Mouse (Mus musculus): ENCODE data around the gene Plvap. TPM values are rescaled to one million over a fixed set of nuclear protein-coding genes. Genes with fewer than 3 reads are reported as not detected.

The Plvap gene
- polyA plus RNA-seq (2015; fragmentation: Nextera tagmentation; extraction: Ambion mirVana) = 80.9 and 96.7 TPM in 2 replicates

GRCm38 (mm10) chr8:71511644-71512043, at the start of gene Plvap:
Plvap (minus strand) TSS chr8:71511752.

GRCm38 (mm10) chr8:71558071-71558957, 46.8 kb upstream of the Plvap start, which contains the start of gene Tmem221:
Tmem221 (minus strand) TSS chr8:71558871.

GRCm38 (mm10) chr8:71542632-71543343, 31.2 kb upstream of the Plvap start, which contains the start of gene Mvb12a:
Mvb12a (plus strand) TSS chr8:71542922.

GRCm38 (mm10) chr8:71537028-71537867, 25.7 kb upstream of the Plvap start, which contains the start of gene Bst2:
Bst2 (minus strand) TSS chr8:71537456.

GRCm38 (mm10) chr8:71525226-71526050, 13.9 kb upstream of the Plvap start, which contains the start of gene Ccdc194:
Ccdc194 (minus strand) TSS chr8:71525711.

GRCm38 (mm10) chr8:71487691-71488445, 23.7 kb downstream of the Plvap start, which contains the start of gene Gtpbp3:
Gtpbp3 (plus strand) TSS chr8:71488103.

GRCm38 (mm10) chr8:71485142-71486135, 26.1 kb downstream of the Plvap start, which contains the start of gene Ano8:
Ano8 (minus strand) TSS chr8:71485963.

GRCm38 (mm10) chr8:71468916-71469315, 42.6 kb downstream of the Plvap start, which contains the start of gene Dda1:
Dda1 (plus strand) TSS chr8:71469199.

GRCm38 (mm10) chr8:71464513-71465500, 46.7 kb downstream of the Plvap start, which contains the start of gene Mrpl34:
Mrpl34 (plus strand) TSS chr8:71464959.

GRCm38 (mm10) chr8:71463188-71464033, 48.1 kb downstream of the Plvap start, which contains the start of gene Abhd8:
Abhd8 (minus strand) TSS chr8:71463655.

Other genes starting within 250 kb of the Plvap start
- gene Myo9b, start 239.0 kb downstream of the Plvap start, polyA plus RNA-seq (2015; fragmentation: Nextera tagmentation; extraction: Ambion mirVana) = 11.0 and 13.2 TPM in 2 replicates
- 41.4 and 47.5 TPM in 2 replicates for gene Haus8, start 238.8 kb downstream of the Plvap start, polyA plus RNA-seq (2015; fragmentation: Nextera tagmentation; extraction: Ambion mirVana)
- gene Use1, start 144.9 kb downstream of the Plvap start, polyA plus RNA-seq (2015; fragmentation: Nextera tagmentation; extraction: Ambion mirVana) = 74.6 and 89.0 TPM in 2 replicates
- 7.8 and 8.6 TPM in 2 replicates for gene Ocel1, start 140.5 kb downstream of the Plvap start, polyA plus RNA-seq (2015; fragmentation: Nextera tagmentation; extraction: Ambion mirVana)
- gene Nr2f6, start 129.8 kb downstream of the Plvap start, polyA plus RNA-seq (2015; fragmentation: Nextera tagmentation; extraction: Ambion mirVana) = 9.6 and 13.2 TPM in 2 replicates
- gene Ushbp1, start 116.0 kb downstream of the Plvap start, polyA plus RNA-seq (2015; fragmentation: Nextera tagmentation; extraction: Ambion mirVana) = 7.3 and 10.4 TPM in 2 replicates
- 58.4 and 62.9 TPM in 2 replicates for gene Babam1, start 114.9 kb downstream of the Plvap start, polyA plus RNA-seq (2015; fragmentation: Nextera tagmentation; extraction: Ambion mirVana)
- 44.9 and 47.2 TPM in 2 replicates for gene Ankle1, start 105.7 kb downstream of the Plvap start, polyA plus RNA-seq (2015; fragmentation: Nextera tagmentation; extraction: Ambion mirVana)
- gene Abhd8, start 48.1 kb downstream of the Plvap start, polyA plus RNA-seq (2015; fragmentation: Nextera tagmentation; extraction: Ambion mirVana) = 12.1 and 15.6 TPM in 2 replicates
- 132 and 137 TPM in 2 replicates for gene Mrpl34, start 46.8 kb downstream of the Plvap start, polyA plus RNA-seq (2015; fragmentation: Nextera tagmentation; extraction: Ambion mirVana)
- gene Dda1, start 42.6 kb downstream of the Plvap start, polyA plus RNA-seq (2015; fragmentation: Nextera tagmentation; extraction: Ambion mirVana) = 57.6 and 58.7 TPM in 2 replicates
- gene Ano8, start 25.8 kb downstream of the Plvap start, polyA plus RNA-seq (2015; fragmentation: Nextera tagmentation; extraction: Ambion mirVana) = 0.48 and 0.53 TPM in 2 replicates
- 8.7 and 9.3 TPM in 2 replicates for gene Gtpbp3, start 23.6 kb downstream of the Plvap start, polyA plus RNA-seq (2015; fragmentation: Nextera tagmentation; extraction: Ambion mirVana)
- gene Ccdc194, start 14.0 kb upstream of the Plvap start, polyA plus RNA-seq (2015; fragmentation: Nextera tagmentation; extraction: Ambion mirVana) = 0.11 and 0.13 TPM in 2 replicates
- 74.9 and 101 TPM in 2 replicates for gene Bst2, start 25.7 kb upstream of the Plvap start, polyA plus RNA-seq (2015; fragmentation: Nextera tagmentation; extraction: Ambion mirVana)
- 45.0 and 54.4 TPM in 2 replicates for gene Mvb12a, start 31.2 kb upstream of the Plvap start, polyA plus RNA-seq (2015; fragmentation: Nextera tagmentation; extraction: Ambion mirVana)
- 3.3 and 4.9 TPM in 2 replicates for gene Tmem221, start 47.1 kb upstream of the Plvap start, polyA plus RNA-seq (2015; fragmentation: Nextera tagmentation; extraction: Ambion mirVana)
- gene Nxnl1, start 54.8 kb upstream of the Plvap start, polyA plus RNA-seq (2015; fragmentation: Nextera tagmentation; extraction: Ambion mirVana) = 0.05 and 0.08 TPM in 2 replicates
- 7.9 and 14.5 TPM in 2 replicates for gene Slc27a1, start 57.1 kb upstream of the Plvap start, polyA plus RNA-seq (2015; fragmentation: Nextera tagmentation; extraction: Ambion mirVana)
- gene Pgls, start 80.4 kb upstream of the Plvap start, polyA plus RNA-seq (2015; fragmentation: Nextera tagmentation; extraction: Ambion mirVana) = 174 and 198 TPM in 2 replicates
- 8.2 and 11.6 TPM in 2 replicates for gene Fam129c, start 85.9 kb upstream of the Plvap start, polyA plus RNA-seq (2015; fragmentation: Nextera tagmentation; extraction: Ambion mirVana)
- gene Colgalt1, start 99.2 kb upstream of the Plvap start, polyA plus RNA-seq (2015; fragmentation: Nextera tagmentation; extraction: Ambion mirVana) = 34.5 and 44.4 TPM in 2 replicates
- 0.24 and 0.53 TPM in 2 replicates for gene Unc13a, start 160.0 kb upstream of the Plvap start, polyA plus RNA-seq (2015; fragmentation: Nextera tagmentation; extraction: Ambion mirVana)
- 7.5 and 9.3 TPM in 2 replicates for gene Jak3, start 164.5 kb upstream of the Plvap start, polyA plus RNA-seq (2015; fragmentation: Nextera tagmentation; extraction: Ambion mirVana)
- gene Insl3, start 177.5 kb upstream of the Plvap start, polyA plus RNA-seq (2015; fragmentation: Nextera tagmentation; extraction: Ambion mirVana) = 5.0 and 6.6 TPM in 2 replicates
- 4.3 and 5.0 TPM in 2 replicates for gene B3gnt3, start 190.0 kb upstream of the Plvap start, polyA plus RNA-seq (2015; fragmentation: Nextera tagmentation; extraction: Ambion mirVana)
- 48.8 and 51.1 TPM in 2 replicates for gene Fcho1, start 214.0 kb upstream of the Plvap start, polyA plus RNA-seq (2015; fragmentation: Nextera tagmentation; extraction: Ambion mirVana)